Mouse (Mus musculus): ENCODE results near the gene Gstp1.

DNA sequence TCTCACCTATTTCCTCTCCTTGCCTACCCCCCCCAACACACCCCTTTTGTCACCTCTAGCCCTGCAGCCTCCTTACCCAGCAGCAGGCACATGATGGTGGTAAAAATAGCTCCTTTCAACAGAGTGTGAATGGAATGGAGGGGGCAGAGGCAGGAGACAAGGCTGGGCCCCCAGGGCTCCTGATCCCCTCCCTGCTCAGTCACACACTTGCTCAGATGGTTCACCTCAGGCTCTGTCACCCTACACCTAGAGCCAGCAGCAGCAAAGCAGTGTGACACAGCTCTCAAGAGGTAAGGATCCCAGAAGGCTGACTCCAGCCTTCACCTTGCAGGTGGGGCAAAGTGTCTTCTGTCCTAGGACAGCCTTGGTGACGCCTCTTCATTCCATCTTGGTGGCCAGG lies 34.7 kb downstream of the Gstp1 start, which contains the start of gene Doc2g:
- TF ChIP-seq CTCF (IDR thresholded peaks at IDR 0.05; ENCODE audit: borderline replicate concordance, extremely low read depth, insufficient read depth, insufficient read length), result no peak
- no peak for TF ChIP-seq POLR2A (IDR thresholded peaks at IDR 0.05; ENCODE audit: borderline replicate concordance, extremely low read depth, insufficient read depth, insufficient read length, poor library complexity, severe bottlenecking)
